Comparison of ENCODE assay signal across 8 mouse cellular contexts in the genomic region with DNA sequence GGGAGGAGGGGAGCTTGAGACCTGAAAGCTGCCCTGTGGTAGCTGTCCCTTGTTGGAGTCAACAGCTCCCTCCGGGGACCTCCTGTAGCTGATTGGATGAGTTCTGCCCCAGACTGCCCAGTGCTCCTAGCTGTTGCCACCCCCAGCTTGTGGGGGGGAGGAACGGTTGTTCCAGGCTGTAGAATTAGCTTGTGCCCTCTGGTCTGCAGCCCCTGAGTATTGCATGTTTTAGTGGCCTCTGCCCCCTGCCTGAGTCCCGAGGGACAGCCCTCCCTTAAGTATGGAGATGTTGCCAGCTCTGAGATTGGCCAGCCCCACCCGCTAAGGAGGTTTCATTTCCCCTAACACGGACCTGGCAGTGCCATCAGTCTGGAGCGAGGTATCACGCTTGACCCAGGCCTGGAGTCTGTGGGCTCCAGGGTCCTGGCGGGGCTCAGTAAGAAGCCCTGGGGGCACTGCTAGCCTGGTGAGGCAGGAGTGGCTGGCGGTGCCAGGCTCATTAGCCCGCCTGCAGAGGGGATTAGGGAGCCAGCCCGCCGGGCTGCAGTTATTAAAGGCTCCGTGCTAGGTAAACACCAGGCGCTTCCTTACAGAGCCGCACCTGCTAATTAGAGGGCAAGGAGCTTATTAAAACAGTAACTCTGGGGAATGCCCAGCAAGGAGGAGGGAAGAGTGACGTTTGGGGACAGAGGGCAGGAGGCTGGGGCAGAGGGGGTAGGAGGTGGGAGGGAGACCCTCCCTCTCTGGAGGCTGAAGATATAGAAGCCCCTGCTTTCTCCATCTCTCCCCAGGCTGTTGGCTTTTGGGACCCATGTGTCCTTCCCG.
DNase-seq lines count a peak whose midpoint lies in the region; ATAC-seq and TF ChIP-seq lines count a peak whose summit lies in the region.

No protein-coding gene starts in this region.

- intact Hi-C loops in gastrocnemius, postnatal 36 days (cut with DNase I) = no loop called here

- ATAC-seq in midbrain, postnatal 0 days (ENCODE audit: low FRiP score) = peak; percentile 32; the same call in 1 of the 2 replicates

- peak; percentile 32 for DNase-seq in gastrocnemius, adult 18-20 months (ENCODE audit: low spot score)
- no peak for DNase-seq in gastrocnemius, postnatal 36 days
- peak; percentile 27 for DNase-seq in adipocyte (ENCODE audit: low spot score)
- peak; percentile 76 for DNase-seq in forebrain, embryonic 10.5 days (ENCODE audit: extremely low spot score, low spot score)
- peak; percentile 64 for DNase-seq in limb, embryonic 10.5 days (ENCODE audit: low spot score)
- peak; percentile 57 for DNase-seq in midbrain, postnatal 0 days (ENCODE audit: low spot score)
- no peak for DNase-seq in frontal cortex, postnatal 25 days (ENCODE audit: low spot score in 2 of 2)
- DNase-seq in layer of hippocampus, adult 9-11 months = no peak

- no peak; the same call in 1 of the 2 replicates for TF ChIP-seq CTCF in midbrain, postnatal 0 days (IDR thresholded peaks at IDR 0.05)

- WGBS in forebrain, embryonic 10.5 days = 1% methylated on average over 17 of the region's 17 CpGs
- WGBS in limb, embryonic 10.5 days = 1% methylated on average over 17 of the region's 17 CpGs
- WGBS in midbrain, postnatal 0 days = 4% methylated on average over 17 of the region's 17 CpGs

- peaks cover 5% of the 10 kb centered on the region; the same call in 1 of the 2 replicates for H3K36me3 ChIP-seq in forebrain, embryonic 10.5 days (replicated peaks)
- H3K36me3 ChIP-seq in limb, embryonic 10.5 days = peaks cover 6% of the 10 kb centered on the region; the same call in 1 of the 2 replicates
- H3K36me3 ChIP-seq in midbrain, postnatal 0 days (ENCODE audit: insufficient read depth, low read length) = no peaks in the 10 kb centered on the region

- peak overlapping the region; percentile 34 for H3K4me3 ChIP-seq in forebrain, embryonic 10.5 days
- peak overlapping the region; percentile 39 for H3K4me3 ChIP-seq in limb, embryonic 10.5 days
- H3K4me3 ChIP-seq in midbrain, postnatal 0 days (ENCODE audit: low read depth, low read length) = no peak overlapping the region

- 0 out of 2 replicates have a peak overlapping the region, but pooled peaks have one; percentile 29 for H3K9ac ChIP-seq in midbrain, postnatal 0 days (replicated peaks; ENCODE audit: low read length, poor library complexity, severe bottlenecking)

- peaks cover 95% of the 10 kb centered on the region for H3K4me1 ChIP-seq in forebrain, embryonic 10.5 days
- peaks cover 85% of the 10 kb centered on the region for H3K4me1 ChIP-seq in limb, embryonic 10.5 days
- H3K4me1 ChIP-seq in midbrain, postnatal 0 days (ENCODE audit: insufficient read depth, low read length) = peaks cover 14% of the 10 kb centered on the region

- peaks cover 72% of the 10 kb centered on the region for H3K27me3 ChIP-seq in forebrain, embryonic 10.5 days (ENCODE audit: poor library complexity, severe bottlenecking)
- 0 out of 2 replicates have a peak, but pooled peaks cover 4% of the 10 kb centered on the region for H3K27me3 ChIP-seq in limb, embryonic 10.5 days (ENCODE audit: low read depth, poor library complexity, severe bottlenecking)
- no peaks in the 10 kb centered on the region for H3K27me3 ChIP-seq in midbrain, postnatal 0 days (ENCODE audit: insufficient read depth, low read length)

- H3K27ac ChIP-seq in forebrain, embryonic 10.5 days = peak overlapping the region; percentile 91
- peak overlapping the region; percentile 83 for H3K27ac ChIP-seq in limb, embryonic 10.5 days
- H3K27ac ChIP-seq in midbrain, postnatal 0 days (ENCODE audit: low read depth, low read length) = peak overlapping the region; percentile 51

- H3K9me3 ChIP-seq in forebrain, embryonic 10.5 days = peaks cover 5% of the 10 kb centered on the region; the same call in 1 of the 2 replicates
- H3K9me3 ChIP-seq in limb, embryonic 10.5 days (replicated peaks) = no peaks in the 10 kb centered on the region
- no peaks in the 10 kb centered on the region for H3K9me3 ChIP-seq in midbrain, postnatal 0 days (ENCODE audit: low read length)

- H3K4me2 ChIP-seq in midbrain, postnatal 0 days (ENCODE audit: low read depth, low read length, poor library complexity, severe bottlenecking) = peak overlapping the region; percentile 24

Comparison
In these comparisons a context has a peak if more than half of its experiments do, and no peak if none do; other contexts are left out.
1. DNase-seq: peak in gastrocnemius, adult 18-20 months (single experiment), adipocyte (single experiment), forebrain, embryonic 10.5 days (single experiment), limb, embryonic 10.5 days (single experiment) and midbrain, postnatal 0 days (single experiment); none in gastrocnemius, postnatal 36 days (0 of 2), frontal cortex, postnatal 25 days (0 of 2) and layer of hippocampus, adult 9-11 months (single experiment).
2. Peak in every context shown above with its lines, with median percentiles within 50 percentile points of each other: H3K27ac ChIP-seq.